Mouse (Mus musculus) adrenal gland, adult 18-20 months (tissue): Measurements from ENCODE around the gene Ficd. TPM values are rescaled to one million over a fixed set of nuclear protein-coding genes. Genes with fewer than 3 reads are reported as not detected.

Experiments
- total RNA-seq, 2 experiments: library from RNA; stranded (reverse); gene quantifications; 1 replicate in 1 of 2; 2 replicates in 1 of 2; pipeline ENCODE4 v1.2.3; 2021

The Ficd gene
- total RNA-seq, 2 experiments from 2014 or later, result 10.3 to 10.8 TPM

Other genes starting within 250 kb of the Ficd start
- 1 to 10 TPM; 4.4 to 8.5 TPM for gene Wscd2, start 245.5 kb upstream of the Ficd start, total RNA-seq
- 10 to 100 TPM; 18.1 to 39.3 TPM for gene Cmklr1, start 85.4 kb upstream of the Ficd start, total RNA-seq
- gene 1700069L16Rik, start 11.0 kb upstream of the Ficd start, total RNA-seq, result not detected
- 10 to 100 TPM; 28.4 to 33.7 TPM for gene Sart3, start 36.7 kb downstream of the Ficd start, total RNA-seq
- gene Iscu, start 36.9 kb downstream of the Ficd start, total RNA-seq, result 1,000 to 10,000 TPM in 1 of 2 experiments, 100 to 1,000 TPM in 1; 455 to 1,089 TPM
- gene Tmem119, start 64.7 kb downstream of the Ficd start, total RNA-seq, result 10 to 100 TPM in 1 of 2 experiments, 1 to 10 TPM in 1; 6.8 to 12.3 TPM
- gene Selplg, start 96.8 kb downstream of the Ficd start, total RNA-seq, result 10 to 100 TPM in 1 of 2 experiments, 1 to 10 TPM in 1; 4.5 to 10.0 TPM
- 10 to 100 TPM; 43.9 to 56.3 TPM for gene Coro1c, start 173.0 kb downstream of the Ficd start, total RNA-seq